Mouse (Mus musculus): ENCODE measurements around the gene Sema4b.

DNA sequence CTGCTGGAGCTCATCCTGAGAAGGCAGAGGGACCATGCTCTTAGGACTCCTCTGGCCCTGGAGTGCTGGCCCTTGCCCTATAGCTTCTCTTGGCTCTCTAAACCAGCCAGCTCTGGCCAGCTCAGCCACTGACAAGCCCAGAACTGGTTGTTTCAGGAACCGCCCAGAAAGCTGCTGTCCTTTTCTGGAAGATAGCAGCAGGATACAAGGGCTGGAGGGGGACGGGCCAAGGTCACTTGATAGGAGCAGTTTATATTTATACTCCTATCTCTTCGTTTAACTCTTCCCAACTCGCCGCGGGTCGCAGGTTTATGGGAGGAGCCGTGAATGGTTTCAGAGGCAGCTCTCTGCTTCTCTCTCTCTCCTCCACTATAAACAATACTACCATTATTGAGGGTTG, 620 bp upstream of the Sema4b start:
- TF ChIP-seq POLR2A (IDR thresholded peaks at IDR 0.05; ENCODE audit: control insufficient read depth, low read depth, low read length) (no peak; the same call in 1 of the 2 replicates), CTCF (IDR thresholded peaks at IDR 0.05; ENCODE audit: control insufficient read depth, insufficient read depth, insufficient replicate concordance, low read depth, low read length) (no peak)

All from testis, adult 2 months (tissue).